Mouse (Mus musculus) MEL (cell line): ENCODE measurements around the gene Susd4.
A peak's percentile ranks its signal among the peaks of the same experiment; 100 is the strongest.

Source experiments
- BHLHE40 ChIP-seq: IDR thresholded peaks from 2 replicates; pipeline ENCODE4 v1.6.1; 2012; ENCODE audit warnings: low read depth, mild to moderate bottlenecking, inconsistent platforms, low read length, improper control_type of control experiment, borderline replicate concordance
- MAX ChIP-seq: IDR thresholded peaks from 2 replicates; pipeline ENCODE4 v1.6.1; 2011; ENCODE audit warnings: low read length, improper control_type of control experiment
- POLR2A ChIP-seq, 2 experiments: IDR thresholded peaks; 2 replicates each; pipeline ENCODE4 v1.6.1; 2011 to 2012; ENCODE audit warnings: low read length in 2 of 2, mild to moderate bottlenecking in 2 of 2, control low read depth in 1 of 2, improper control_type of control experiment in 1 of 2, low read depth in 1 of 2, moderate library complexity in 1 of 2; ENCODE audit not compliant: control insufficient read depth in 1 of 2, insufficient read depth in 1 of 2, poor library complexity in 1 of 2
- POLR2AphosphoS2 ChIP-seq: IDR thresholded peaks from 2 replicates; pipeline ENCODE4 v1.6.1; 2011; ENCODE audit warnings: low read length, improper control_type of control experiment
- TCF12 ChIP-seq: IDR thresholded peaks from 2 replicates; pipeline ENCODE4 v1.6.1; 2014; ENCODE audit warnings: low read depth, mild to moderate bottlenecking, inconsistent platforms, low read length, improper control_type of control experiment, moderate library complexity
- USF1 ChIP-seq: IDR thresholded peaks from 2 replicates; pipeline ENCODE4 v1.6.1; 2014; ENCODE audit warnings: low read depth, mild to moderate bottlenecking, inconsistent platforms, low read length, improper control_type of control experiment, moderate library complexity

DNA sequence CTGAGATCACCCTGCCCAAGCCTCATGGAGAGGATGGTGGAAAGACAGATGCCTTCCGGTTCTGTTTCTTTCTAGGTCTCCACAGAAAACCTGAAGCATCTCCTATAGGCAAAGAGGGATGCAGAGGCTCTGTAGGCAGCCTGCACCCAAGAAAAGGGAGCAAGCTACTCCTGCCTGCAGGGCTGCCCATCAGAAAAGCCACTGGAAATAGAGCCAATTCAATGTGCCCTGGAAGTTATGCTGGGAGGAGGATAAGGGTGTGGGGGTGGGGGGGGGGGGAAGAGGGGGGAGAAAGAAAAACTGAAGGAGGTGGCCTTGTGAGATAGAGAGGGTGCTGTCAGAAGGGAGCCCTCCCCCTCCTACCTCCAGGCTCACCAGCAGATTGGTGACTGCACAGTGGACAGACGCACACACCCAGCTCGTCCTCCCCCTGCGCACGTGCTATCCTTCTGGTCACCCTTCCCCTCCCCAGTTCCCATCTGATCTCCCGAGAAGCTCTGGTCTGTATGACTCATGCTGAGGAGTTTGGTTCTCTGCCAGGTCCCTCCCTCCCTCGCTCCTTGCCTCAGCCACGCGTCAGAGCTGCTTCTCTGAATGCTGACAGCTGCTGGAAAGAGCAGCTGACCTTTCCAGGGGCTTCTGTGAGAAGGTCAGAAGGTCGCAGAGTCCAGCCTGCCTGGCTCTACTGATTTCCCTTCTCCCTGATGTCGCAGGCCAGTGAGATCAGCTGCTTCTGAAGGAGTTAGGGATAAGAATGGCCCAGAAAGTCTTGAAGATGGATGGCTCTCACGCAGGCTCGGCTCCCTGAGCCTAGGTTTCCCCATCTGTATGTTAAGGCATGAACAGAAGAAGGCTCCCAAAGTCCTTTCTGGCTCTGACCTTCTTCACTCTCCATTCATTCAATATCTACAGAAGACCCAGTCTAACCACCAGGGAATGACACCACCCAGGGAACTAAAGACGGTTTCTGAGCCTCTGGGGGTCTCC, 144.7 kb downstream of the Susd4 start:
- peak; percentile 97 for TF ChIP-seq BHLHE40
- TF ChIP-seq POLR2AphosphoS2, result no peak
- peak; percentile 96 for TF ChIP-seq MAX
- TF ChIP-seq USF1, result peak; percentile 63
- TF ChIP-seq TCF12, result 0 out of 2 replicates have a peak, but pooled peaks have one; percentile 42
- TF ChIP-seq POLR2A (IDR thresholded peaks at IDR 0.05; ENCODE audit: control insufficient read depth in 1 of 2, insufficient read depth in 1 of 2, low read depth in 1 of 2, low read length in 2 of 2, poor library complexity in 1 of 2), result 0 out of 4 replicates have a peak, but pooled peaks of 1 of the 2 experiments have one; percentile 19
